Mouse (Mus musculus) 3134 (cell line): ENCODE measurements around the gene Kazald1.
A peak's percentile ranks its signal among the peaks of the same experiment; 100 is the strongest.
"Not testable (repeated sequence)": the region's sequence is repeated elsewhere in the genome, so short reads cannot be mapped to it uniquely, and the experiment has no call there.

ENCODE experiments used
- DNase-seq: peaks from one replicate; pipeline ENCODE4 v3.0.0-alpha.2; 2011; ENCODE audit warnings: low spot score; ENCODE audit not compliant: insufficient read length; ENCODE audit errors: extremely low read depth

Kazald1 gene

DNA sequence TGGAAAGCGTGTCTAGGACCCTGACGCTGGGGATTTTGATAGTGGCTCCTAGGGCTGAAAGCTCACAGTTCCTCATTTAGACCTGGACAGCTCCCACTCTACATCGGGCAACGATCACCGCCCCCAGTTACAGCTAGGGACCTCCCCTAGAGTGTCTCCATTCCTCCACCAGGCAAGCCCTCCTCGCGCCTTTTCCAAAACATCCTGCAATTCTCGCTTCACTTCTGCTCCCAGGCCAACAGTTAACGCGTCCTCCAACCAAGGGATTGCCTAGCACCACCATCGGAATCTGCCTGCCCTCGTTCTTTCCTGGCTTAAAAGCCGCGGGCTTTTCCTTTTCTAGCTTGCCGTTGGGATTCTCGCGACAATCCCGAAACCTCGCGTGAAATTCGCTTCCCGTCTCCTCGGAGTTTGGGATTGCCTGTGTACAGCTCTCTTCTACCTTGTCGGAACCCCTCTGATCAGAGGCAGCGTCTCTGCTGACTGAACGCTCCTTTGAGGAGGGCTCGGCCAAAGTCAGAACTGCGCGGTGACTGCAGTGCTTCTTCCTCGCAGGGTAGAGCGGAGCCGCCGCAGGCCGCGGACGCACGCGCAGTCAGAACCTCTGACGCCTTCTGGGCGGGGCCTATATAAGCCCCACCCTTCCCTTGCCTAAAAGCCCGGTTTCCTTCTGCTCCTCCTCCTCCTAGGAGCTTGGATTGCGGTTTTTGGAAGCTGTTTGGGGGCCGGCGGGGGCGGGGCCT is at the start of gene Kazald1:
Kazald1 (plus strand) TSS at position 662 of the 743 bp plus-strand sequence.
- peak; percentile 94 for DNase-seq

DNA sequence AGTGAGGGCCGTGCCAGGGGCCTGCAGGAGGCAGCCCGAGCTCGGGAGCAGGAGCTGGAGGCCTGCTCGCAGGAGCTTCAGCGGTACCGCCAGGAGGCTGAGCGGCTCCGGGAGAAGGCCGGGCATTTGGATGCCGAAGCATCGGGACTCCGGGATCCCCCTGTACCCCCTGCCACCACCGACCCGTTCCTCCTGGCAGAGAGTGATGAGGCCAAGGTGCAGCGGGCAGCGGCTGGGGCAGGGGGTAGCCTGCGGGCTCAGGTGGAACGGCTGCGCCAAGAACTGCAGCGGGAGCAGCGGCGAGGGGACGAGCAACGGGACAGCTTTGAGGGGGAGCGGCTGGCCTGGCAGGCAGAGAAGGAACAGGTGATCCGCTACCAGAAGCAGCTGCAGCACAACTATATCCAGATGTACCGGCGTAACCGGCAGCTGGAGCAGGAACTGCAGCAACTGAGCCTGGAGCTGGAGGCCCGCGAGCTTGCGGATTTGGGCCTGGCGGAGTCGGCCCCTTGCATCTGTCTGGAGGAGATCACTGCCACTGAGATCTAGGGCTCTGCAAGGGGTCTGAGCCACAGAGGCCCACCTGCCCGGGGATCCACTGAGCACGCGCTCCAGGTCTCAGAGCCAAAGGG is 49.0 kb upstream of the Kazald1 start:
- no peak for DNase-seq

DNA sequence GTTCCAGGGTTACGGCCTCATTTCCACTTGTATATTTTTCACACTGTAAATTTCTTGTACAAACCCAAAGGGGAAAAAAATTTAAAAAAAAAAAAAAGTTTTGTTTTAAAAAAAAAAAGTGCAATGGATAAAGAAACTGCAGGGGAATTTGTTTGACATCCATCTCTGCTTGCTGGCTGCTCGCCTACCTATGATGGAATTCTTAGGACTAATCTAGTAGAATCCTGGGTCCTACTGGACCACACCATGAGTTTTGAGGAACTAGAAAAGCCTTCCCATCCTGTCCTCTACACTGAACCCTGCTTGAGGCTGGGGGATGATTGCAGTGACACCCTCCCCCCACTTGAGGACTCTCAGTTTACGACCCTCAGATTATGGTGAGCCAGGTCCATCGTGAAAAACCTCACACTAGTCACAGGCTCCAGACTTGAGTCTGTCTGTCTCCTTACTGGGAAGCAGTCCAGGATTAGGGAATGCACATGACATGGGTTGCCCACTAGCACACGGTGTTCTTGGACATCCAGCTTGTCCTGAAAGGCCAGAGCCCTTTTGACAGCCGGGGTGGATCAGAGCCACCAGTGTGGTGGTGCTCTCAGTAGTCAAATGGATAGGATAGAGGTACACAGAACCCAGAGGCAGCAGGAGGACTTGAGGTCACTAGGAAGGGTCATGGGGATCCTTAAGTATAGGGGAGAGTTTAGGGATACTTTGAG is 47.9 kb upstream of the Kazald1 start:
- no peak for DNase-seq

DNA sequence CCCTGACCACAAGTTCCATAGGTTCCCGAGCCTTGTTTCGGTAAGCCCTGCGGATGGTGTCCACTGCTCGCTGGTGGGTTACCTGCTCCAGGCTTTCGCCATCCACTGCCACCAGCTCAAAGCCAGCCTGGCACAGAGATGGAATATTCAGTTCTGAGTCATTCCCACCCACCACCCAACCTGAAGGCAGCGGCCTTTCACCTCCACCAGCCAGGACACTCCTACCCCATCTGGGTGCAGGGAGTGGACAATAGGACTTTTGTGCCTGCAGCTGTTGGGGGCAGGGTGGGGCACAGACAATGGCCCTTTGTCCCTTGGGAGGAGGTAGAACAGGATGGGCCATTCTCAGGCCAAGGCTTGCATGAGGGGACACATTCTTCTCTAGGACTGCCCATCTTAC is 47.2 kb upstream of the Kazald1 start:
- DNase-seq: no peak

DNA sequence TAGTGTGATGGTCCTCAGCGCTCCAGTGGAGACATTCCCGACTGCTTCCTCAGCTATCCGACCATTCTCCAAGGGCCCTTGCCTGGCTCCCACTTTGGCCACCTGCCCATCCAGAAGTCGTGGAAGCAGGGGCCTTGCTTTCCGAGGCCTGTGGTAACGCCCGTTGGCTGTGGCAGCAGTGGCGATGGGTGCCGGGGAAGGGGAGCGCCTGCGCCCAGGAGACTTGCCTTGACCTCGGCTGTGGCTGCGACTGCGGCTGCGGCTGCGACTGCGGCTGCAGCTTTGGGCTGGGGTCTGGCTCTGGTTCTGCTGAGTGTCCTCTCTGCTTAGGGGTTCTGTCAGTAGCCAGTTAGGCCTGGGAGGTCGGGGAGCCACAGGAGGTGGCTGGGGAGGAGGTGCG is 46.3 kb upstream of the Kazald1 start:
- DNase-seq: no peak

DNA sequence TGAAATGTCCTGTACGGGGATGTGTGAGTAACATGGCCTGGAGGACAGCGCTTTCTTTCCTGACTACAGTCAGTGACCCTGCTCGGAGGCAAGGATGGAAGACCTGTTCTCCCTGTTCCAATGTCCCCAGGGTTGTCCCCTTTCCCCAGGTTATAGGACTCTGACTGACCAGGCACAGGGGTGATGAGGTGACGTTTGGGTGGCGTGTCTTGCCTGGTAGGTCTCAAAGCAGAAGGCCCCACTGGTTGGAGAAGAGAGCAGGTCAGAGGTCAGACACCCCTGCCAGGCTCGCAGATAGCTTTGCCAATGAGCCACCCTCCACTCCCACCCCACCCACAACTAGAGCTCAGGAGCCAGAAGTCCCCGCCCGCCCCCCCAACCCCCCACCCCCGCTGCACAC is 45.5 kb upstream of the Kazald1 start:
- DNase-seq: no peak

DNA sequence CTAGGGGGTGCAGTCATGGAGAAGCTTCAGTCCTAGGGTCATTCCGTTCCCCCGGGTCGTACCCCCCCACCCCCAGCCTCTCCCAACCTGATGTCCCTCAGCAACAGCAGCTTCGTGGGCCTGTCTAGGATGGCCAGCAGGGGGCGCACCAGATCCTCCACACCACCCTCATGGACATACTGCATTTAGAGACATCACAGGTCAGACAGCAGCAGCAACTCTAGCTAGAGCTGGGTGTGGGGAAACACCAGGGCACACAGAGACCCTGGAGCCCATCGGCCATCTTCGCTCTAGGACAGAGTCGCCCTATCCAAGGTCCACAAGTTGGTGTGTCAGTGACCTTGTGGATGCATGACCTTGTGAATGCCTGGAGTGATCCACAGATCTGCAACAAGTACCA is 44.9 kb upstream of the Kazald1 start:
- DNase-seq: peak; percentile 65

DNA sequence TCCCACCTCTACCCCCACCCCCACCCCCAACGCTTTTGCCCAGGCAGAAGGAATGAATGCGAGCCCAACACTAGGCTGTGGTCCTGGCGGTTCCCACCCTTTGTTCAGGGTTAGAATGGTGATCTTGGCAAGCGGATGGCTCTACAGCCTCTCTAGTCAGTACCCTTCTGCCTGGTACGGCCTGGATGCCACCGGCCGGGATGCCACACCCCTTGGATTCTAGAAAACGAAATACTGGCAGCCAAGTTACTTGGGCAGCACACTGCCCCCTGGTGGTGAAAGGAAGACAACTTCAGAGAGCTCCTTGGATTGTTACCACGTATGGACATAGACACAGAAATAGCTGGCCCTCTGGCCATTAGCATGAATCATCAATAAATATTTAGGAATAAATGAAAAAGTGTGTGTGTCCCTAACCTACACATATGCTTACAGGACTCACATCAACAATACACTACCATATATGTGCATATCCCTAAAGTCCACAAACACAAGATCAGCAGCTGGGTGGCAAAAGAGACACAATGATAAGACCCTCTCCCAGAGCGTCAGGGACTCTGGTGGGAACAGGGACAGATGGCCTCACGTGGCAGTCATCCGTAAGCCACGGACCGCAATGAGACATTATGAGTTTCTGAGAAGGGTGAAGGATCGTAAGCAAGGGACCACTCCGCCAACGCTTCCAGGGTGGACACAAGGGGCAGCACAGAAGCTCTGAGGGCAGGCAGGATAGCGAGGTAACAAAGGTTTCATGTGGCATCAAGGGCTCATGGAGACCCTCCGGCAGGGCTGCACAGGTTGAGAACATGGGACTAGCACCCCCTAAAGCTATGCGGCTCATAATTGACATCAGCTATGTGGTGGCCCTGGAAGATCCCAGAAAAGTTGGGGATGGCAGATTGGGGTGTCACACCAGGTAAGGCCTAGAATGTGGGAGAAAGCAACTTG is 44.0 kb upstream of the Kazald1 start:
- DNase-seq: peak; percentile 63

DNA sequence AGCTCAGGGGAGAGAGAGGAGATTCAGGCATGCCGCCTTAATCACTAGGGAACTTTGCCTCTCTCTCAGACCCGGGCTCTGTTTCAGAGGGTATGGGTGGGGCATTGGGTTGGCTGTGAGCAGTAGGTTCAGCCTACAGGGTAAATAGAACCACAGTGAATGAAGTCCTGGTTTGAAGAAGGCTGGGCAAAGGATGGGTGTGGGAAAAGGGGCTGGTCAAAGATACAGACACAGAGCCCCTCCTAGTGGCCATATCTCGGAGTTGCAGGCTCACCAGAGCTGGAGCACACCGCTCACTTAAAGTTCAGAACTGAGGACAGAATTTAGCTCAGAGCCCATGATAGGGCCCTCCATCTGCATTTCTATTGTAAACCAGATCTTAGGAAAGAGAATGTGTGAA is 43.3 kb upstream of the Kazald1 start:
- peak; percentile 63 for DNase-seq

DNA sequence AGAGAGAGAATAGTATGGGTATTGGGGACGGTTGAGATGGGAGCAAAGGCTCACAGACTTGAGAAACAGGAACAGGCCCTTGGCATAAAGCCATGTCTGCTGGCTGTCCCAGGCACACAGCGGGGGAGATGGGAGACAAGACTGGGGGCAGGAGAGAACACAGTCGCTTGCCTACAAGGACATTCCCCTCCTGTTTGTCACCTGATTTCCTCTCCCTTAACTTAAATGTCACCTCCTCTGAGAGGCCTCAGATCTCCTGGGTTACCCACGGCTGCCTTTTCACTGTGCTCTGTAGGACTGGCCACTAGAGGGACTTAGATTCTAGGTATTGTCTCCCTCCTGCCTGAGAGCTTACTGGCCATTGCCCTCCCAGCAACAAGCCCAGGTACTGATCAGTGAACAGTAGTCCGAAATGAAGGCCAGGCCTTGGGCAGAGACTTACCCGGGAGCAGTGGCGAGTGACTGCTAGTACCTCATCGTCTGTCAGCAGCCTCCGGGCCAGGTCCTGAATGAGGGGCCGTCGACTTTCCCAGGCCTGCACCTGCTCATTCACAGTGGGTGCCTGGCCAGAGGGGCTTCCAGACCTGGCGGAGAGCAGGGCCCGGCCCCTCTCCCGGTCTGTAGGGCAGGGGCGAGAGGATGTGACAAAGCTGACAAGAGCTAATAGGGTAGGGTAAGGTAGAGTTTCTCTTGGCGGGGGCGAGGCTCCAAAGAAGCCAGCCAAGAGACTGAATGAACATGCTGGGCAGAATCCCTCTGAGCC is 42.3 kb upstream of the Kazald1 start:
- DNase-seq: peak; percentile 61

DNA sequence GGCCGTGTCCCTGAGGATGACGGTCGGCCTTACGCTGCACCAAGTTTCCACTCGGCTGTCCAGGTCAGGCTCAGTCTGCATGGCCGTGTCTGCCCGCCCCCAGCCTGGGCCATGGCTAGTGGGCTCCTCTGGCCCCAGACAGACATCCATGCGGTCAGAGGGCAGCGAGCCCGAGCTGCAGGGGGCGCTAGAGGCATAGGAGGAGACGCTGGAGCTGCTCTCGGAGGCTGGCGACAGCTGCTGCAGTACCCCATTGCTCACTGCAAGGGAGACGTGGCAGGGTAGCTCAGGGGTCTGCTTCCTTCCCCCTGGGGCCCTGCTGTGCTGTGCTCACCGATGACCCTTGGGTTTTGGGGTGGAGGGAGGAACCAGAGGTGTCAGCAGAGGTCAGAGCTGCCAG is 38.2 kb upstream of the Kazald1 start:
- DNase-seq: peak; percentile 65

DNA sequence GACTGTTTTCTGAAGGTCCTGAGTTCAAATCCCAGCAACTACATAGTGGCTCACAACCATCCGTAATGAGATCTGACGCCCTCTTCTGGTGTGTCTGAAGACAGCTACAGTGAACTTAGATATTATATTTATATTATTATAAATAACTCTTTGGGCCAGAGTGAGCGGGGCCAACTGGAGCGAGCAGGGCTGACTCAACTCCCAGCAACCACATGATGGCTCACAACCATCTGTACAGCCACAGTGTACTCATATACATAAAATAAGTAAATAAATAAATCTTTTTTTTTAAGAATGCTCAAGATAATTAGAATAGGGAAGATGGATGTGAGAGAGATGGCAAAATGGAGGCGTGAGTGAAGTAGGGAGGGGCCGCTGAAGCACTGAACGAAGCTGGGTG is 36.8 kb upstream of the Kazald1 start:
- DNase-seq: not testable (repeated sequence)

DNA sequence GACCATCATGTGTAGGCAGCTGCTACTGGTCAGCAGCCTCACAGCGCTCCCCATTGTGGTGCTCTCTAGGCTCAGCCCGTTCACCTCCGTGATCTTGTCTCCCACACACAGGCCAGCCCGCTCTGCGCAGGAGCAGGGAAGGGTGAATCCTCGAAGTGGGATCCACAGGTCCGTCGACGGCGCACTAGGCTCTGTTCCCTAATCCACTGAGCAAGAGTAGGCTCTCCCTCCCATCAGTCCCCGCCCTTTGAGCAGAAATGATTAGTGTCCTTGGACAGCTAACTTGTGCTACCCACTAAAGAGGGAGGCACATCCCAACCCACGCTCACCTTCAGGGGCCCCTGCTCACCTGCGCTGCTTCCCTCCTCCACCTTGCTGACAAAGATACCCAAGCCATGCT is 34.8 kb upstream of the Kazald1 start:
- no peak for DNase-seq

DNA sequence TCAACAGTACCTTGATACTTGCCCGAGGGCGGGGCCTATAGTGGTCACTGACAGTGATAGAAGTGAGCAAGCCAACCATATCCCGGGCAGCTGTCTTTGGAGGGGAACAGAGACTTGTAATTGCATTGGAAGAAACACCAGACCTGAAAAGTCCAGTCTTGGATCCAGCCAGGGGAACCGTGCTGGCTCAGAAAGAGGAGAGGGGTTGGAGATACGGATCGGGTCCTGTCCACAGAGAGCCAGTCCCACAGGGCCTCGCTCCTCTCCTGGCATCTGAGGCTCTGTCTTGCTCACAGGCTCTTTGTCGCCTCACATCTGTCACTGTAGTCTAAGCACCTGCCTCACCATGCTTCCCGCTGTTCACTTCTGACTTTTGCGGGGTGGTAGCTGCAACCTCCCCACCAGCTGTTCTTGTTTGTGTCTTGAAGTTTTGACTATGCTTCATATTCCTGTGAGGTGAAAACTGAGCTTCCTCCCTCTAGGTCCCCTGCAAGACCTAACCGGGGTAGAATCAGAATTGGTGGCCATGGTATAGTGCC is 30.6 kb upstream of the Kazald1 start:
- DNase-seq: no peak

DNA sequence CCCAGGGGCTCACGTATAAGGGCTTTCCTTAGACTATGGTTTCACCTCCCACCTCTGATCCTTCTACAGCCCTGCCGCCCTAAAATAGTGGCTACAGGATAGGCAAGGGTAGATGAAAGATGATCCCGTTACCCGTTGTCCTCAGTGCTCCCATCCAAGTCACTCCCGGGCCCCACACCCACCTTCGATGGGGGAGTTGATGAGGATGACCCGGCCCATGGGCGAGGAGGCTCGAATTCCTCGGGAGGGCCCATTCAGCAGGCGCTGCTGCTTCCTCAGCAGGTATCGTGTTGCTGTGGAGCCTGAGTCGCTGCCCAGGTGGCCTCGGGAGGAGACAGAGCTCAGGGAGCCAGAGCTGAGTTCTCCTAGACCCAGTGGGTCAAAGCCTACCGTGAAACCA is 29.8 kb upstream of the Kazald1 start:
- DNase-seq: no peak

DNA sequence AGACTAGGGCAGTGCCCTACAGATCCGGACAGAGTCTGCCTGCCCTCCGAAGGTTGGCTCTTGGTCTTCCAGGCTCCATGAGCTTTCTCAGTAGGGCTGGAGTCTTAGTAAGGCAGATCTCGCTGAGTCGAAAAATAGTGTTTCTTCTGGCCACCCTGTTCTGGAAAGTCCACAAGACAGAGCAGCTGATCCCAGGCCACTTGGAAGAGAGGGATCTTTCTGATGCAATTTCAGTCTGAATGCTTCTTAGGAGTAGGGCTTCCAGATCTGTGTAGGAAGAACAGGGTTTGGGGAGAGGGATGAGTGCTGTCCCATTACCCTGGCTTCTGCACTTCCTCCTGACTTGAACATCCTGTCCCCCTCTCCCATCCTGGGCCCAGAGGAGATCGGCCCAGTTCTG is 29.4 kb upstream of the Kazald1 start, which contains the start of gene Pdzd7:
Pdzd7 (minus strand) TSS at position 67 of the 400 bp plus-strand sequence.
- no peak for DNase-seq

DNA sequence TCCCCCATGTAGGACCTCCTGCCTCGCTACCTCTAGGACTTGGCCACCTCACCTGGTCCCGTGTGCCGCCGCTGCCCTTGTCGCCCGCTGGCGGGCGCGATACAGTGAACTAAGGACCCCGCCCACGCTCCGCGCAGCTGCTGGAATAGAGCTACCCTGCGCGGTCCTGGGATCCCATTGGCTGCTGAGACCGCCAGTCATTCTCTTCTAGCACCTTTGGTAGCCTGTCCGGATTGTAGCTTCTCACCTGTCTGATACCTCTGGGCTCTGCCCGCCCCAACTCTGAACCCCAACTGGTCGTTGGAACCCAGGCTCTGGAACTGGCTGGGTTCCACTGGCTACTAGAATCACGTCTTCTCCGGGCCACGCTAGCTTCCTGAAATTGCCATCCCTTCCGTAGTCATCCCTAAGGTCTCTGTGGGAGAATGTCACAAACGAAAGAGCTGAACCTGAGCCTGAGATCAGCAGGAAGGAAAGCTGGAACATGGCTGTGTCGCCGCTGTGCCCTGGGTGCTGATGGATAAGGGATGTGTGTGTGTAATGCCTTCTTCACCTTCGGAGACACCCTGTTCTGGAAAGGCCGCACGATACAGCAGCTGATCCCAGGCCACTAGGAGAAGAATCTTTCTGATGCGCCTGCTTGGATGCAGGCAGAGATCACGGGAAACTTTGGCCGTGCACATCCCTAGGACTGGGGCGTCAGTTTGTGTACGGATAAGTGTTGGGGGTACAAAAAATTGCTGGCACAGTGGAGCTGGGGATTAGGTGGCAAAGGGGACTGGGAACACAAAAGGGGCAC is 28.3 kb upstream of the Kazald1 start:
- DNase-seq: peak; percentile 71

DNA sequence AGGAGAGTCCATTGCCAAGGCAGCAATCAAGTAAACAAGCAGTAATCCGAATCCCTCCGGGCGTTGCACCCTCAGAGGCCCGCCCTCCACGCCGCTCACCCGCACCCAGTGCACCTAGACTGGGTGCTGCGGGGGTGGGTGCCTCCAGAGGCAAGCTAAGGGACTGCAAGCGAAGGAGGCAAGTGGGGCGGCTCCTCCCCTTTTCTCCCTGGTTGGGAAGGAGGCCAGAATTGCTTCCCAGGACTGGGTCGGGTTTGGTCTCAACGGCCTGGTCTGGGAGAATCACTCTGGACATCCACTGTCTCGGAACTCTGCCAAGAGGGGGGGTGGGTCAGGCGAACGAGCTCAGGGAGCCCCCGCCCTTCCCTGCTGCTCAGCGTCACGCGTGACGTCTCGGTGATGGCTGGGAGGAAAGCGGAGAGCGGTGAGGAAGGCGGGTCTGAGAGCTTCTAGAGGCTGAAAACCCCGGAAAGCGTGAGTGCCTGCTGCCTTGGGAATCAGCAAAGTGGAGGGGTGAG is 27.6 kb upstream of the Kazald1 start, which contains the start of gene Sfxn3:
Sfxn3 (plus strand) TSS at position 87 of the 518 bp plus-strand sequence.
- peak; percentile 93 for DNase-seq
